Mouse (Mus musculus): Measurements from ENCODE around the gene Nelfb. TPM values are rescaled to one million over a fixed set of nuclear protein-coding genes. Genes with fewer than 3 reads are reported as not detected.

Gene Nelfb
- total RNA-seq, 2 experiments from 2014 or later: 28.9 to 35.8 TPM

Other genes with a start within 250 kb of the Nelfb start
Only the 30 nearest of the 33 such genes appear.
- 70.4 and 82.4 TPM in 2 replicates for gene Mrpl41, start 236.4 kb downstream of the Nelfb start, total RNA-seq (2015)
- gene Mrpl41, start 236.4 kb downstream of the Nelfb start, total RNA-seq (2017): 117 and 161 TPM in 2 replicates
- 28.4 and 28.7 TPM in 2 replicates for gene Pnpla7, start 235.5 kb downstream of the Nelfb start, total RNA-seq (2015)
- gene Pnpla7, start 235.5 kb downstream of the Nelfb start, total RNA-seq (2017): 29.6 and 30.4 TPM in 2 replicates
- gene Nsmf, start 157.1 kb downstream of the Nelfb start, total RNA-seq (2015): 4.0 and 7.8 TPM in 2 replicates
- 3.7 and 5.7 TPM in 2 replicates for gene Nsmf, start 157.1 kb downstream of the Nelfb start, total RNA-seq (2017)
- not detected in 2 replicates for gene Entpd8, start 131.2 kb downstream of the Nelfb start, total RNA-seq (2015)
- gene Entpd8, start 131.2 kb downstream of the Nelfb start, total RNA-seq (2017): not detected in 2 replicates
- gene Noxa1, start 116.3 kb downstream of the Nelfb start, total RNA-seq (2015): not detected in 2 replicates
- gene Noxa1, start 116.3 kb downstream of the Nelfb start, total RNA-seq (2017): not detected in 2 replicates
- 0.42 and 0.51 TPM in 2 replicates for gene Nrarp, start 30.7 kb downstream of the Nelfb start, total RNA-seq (2015)
- 0.78 and 1.3 TPM in 2 replicates for gene Nrarp, start 30.7 kb downstream of the Nelfb start, total RNA-seq (2017)
- 11.4 and 12.5 TPM in 2 replicates for gene Tor4a, start 14.6 kb downstream of the Nelfb start, total RNA-seq (2015)
- 16.1 and 17.6 TPM in 2 replicates for gene Tor4a, start 14.6 kb downstream of the Nelfb start, total RNA-seq (2017)
- gene Stpg3, start 3.1 kb upstream of the Nelfb start, total RNA-seq (2015): 0.30 TPM in 1 of 2 replicates, not detected in the other
- 0.54 TPM in 1 of 2 replicates, not detected in the other for gene Stpg3, start 3.1 kb upstream of the Nelfb start, total RNA-seq (2017)
- not detected in 2 replicates for gene Fam166a, start 7.3 kb upstream of the Nelfb start, total RNA-seq (2015)
- not detected in 2 replicates for gene Fam166a, start 7.3 kb upstream of the Nelfb start, total RNA-seq (2017)
- 435 and 440 TPM in 2 replicates for gene Tubb4b, start 13.2 kb upstream of the Nelfb start, total RNA-seq (2015)
- gene Tubb4b, start 13.2 kb upstream of the Nelfb start, total RNA-seq (2017): 571 and 580 TPM in 2 replicates
- not detected in 2 replicates for gene Slc34a3, start 22.9 kb upstream of the Nelfb start, total RNA-seq (2015)
- gene Slc34a3, start 22.9 kb upstream of the Nelfb start, total RNA-seq (2017): not detected in 2 replicates
- gene Rnf224, start 25.3 kb upstream of the Nelfb start, total RNA-seq (2015): not detected in 2 replicates
- gene Rnf224, start 25.3 kb upstream of the Nelfb start, total RNA-seq (2017): 0.25 TPM in 1 of 2 replicates, not detected in the other
- 0.69 TPM in 1 of 2 replicates, not detected in the other for gene Rnf208, start 30.8 kb upstream of the Nelfb start, total RNA-seq (2015)
- 0.29 TPM in 1 of 2 replicates, not detected in the other for gene Rnf208, start 30.8 kb upstream of the Nelfb start, total RNA-seq (2017)
- gene Cysrt1, start 31.0 kb upstream of the Nelfb start, total RNA-seq (2015): not detected in 2 replicates
- gene Cysrt1, start 31.0 kb upstream of the Nelfb start, total RNA-seq (2017): not detected in 2 replicates
- gene AL732309.1, start 35.4 kb upstream of the Nelfb start, total RNA-seq (2015): 3.9 and 5.0 TPM in 2 replicates
- 3.2 and 3.8 TPM in 2 replicates for gene AL732309.1, start 35.4 kb upstream of the Nelfb start, total RNA-seq (2017)
- 11.4 and 12.8 TPM in 2 replicates for gene Tmem203, start 44.0 kb upstream of the Nelfb start, total RNA-seq (2015)
- gene Tmem203, start 44.0 kb upstream of the Nelfb start, total RNA-seq (2017): 9.6 and 9.8 TPM in 2 replicates
- gene Tprn, start 51.1 kb upstream of the Nelfb start, total RNA-seq (2015): 7.9 and 13.3 TPM in 2 replicates
- 7.6 and 9.2 TPM in 2 replicates for gene Tprn, start 51.1 kb upstream of the Nelfb start, total RNA-seq (2017)
- gene Ssna1, start 60.9 kb upstream of the Nelfb start, total RNA-seq (2015): 136 and 148 TPM in 2 replicates
- gene Ssna1, start 60.9 kb upstream of the Nelfb start, total RNA-seq (2017): 71.3 and 92.7 TPM in 2 replicates
- gene Anapc2, start 61.0 kb upstream of the Nelfb start, total RNA-seq (2015): 28.3 and 34.4 TPM in 2 replicates
- 36.5 and 42.4 TPM in 2 replicates for gene Anapc2, start 61.0 kb upstream of the Nelfb start, total RNA-seq (2017)
- not detected in 2 replicates for gene Tmem210, start 76.7 kb upstream of the Nelfb start, total RNA-seq (2015)
- gene Tmem210, start 76.7 kb upstream of the Nelfb start, total RNA-seq (2017): not detected in 2 replicates
- gene Lrrc26, start 78.4 kb upstream of the Nelfb start, total RNA-seq (2015): not detected in 2 replicates
- gene Lrrc26, start 78.4 kb upstream of the Nelfb start, total RNA-seq (2017): not detected in 2 replicates
- not detected in 2 replicates for gene Grin1, start 107.7 kb upstream of the Nelfb start, total RNA-seq (2015)
- not detected in 2 replicates for gene Grin1, start 107.7 kb upstream of the Nelfb start, total RNA-seq (2017)
- 19.1 and 23.4 TPM in 2 replicates for gene Man1b1, start 120.8 kb upstream of the Nelfb start, total RNA-seq (2015)
- 42.5 and 52.1 TPM in 2 replicates for gene Man1b1, start 120.8 kb upstream of the Nelfb start, total RNA-seq (2017)
- 15.8 and 16.3 TPM in 2 replicates for gene Dpp7, start 144.9 kb upstream of the Nelfb start, total RNA-seq (2015)
- 19.1 and 32.9 TPM in 2 replicates for gene Dpp7, start 144.9 kb upstream of the Nelfb start, total RNA-seq (2017)
- 42.2 and 60.4 TPM in 2 replicates for gene Uap1l1, start 154.2 kb upstream of the Nelfb start, total RNA-seq (2015)
- gene Uap1l1, start 154.2 kb upstream of the Nelfb start, total RNA-seq (2017): 13.6 and 14.5 TPM in 2 replicates
- 6.0 and 10.8 TPM in 2 replicates for gene Sapcd2, start 160.8 kb upstream of the Nelfb start, total RNA-seq (2015)
- gene Sapcd2, start 160.8 kb upstream of the Nelfb start, total RNA-seq (2017): 5.8 and 6.7 TPM in 2 replicates
- gene Entpd2, start 184.4 kb upstream of the Nelfb start, total RNA-seq (2015): not detected in 2 replicates
- gene Entpd2, start 184.4 kb upstream of the Nelfb start, total RNA-seq (2017): not detected in 2 replicates
- gene Npdc1, start 187.9 kb upstream of the Nelfb start, total RNA-seq (2015): 1.5 TPM in 1 of 2 replicates, not detected in the other
- 0.27 TPM in 1 of 2 replicates, not detected in the other for gene Npdc1, start 187.9 kb upstream of the Nelfb start, total RNA-seq (2017)
- gene Fut7, start 211.8 kb upstream of the Nelfb start, total RNA-seq (2015): 11.1 and 12.5 TPM in 2 replicates
- 21.4 and 24.2 TPM in 2 replicates for gene Fut7, start 211.8 kb upstream of the Nelfb start, total RNA-seq (2017)
- gene Abca2, start 217.2 kb upstream of the Nelfb start, total RNA-seq (2015): 66.7 and 70.5 TPM in 2 replicates
- 26.9 and 29.5 TPM in 2 replicates for gene Abca2, start 217.2 kb upstream of the Nelfb start, total RNA-seq (2017)